Mouse (Mus musculus): ENCODE data around the gene Bdkrb1. TPM values are rescaled to one million over a fixed set of nuclear protein-coding genes. Genes with fewer than 3 reads are reported as not detected.

Bdkrb1 gene
- polyA plus RNA-seq, 1 experiment = 0.20 TPM

DNA sequence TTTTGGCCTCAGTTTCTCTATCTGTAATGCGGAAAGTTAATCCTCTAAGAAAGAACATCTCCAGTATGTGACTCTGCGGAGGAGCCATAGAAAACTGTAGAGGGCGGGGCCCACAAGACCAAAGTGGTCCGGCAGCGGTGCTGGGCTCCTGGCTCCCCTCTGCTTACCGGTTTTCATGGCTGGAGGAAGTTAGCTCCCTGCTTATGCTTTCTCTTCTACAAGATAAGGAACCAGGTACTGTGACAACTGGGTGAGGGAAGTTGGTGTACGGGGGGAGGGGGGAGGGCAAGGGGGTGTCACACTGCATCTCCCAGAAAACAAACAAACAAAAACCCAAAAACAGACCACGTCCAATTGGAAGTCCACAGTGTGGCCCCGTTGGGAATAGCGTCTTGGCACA lies 4.4 kb upstream of the Bdkrb1 start:
- no peak for DNase-seq (ENCODE audit: low read depth)

- DNase-seq (ENCODE audit: low read depth) = no peak
Measured at GRCm38 (mm10) chr12:105599098-105599497, 3.8 kb upstream of the Bdkrb1 start.

GRCm38 (mm10) chr12:105601586-105601985 lies 1.3 kb upstream of the Bdkrb1 start:
- DNase-seq (ENCODE audit: low read depth) = no peak

DNA sequence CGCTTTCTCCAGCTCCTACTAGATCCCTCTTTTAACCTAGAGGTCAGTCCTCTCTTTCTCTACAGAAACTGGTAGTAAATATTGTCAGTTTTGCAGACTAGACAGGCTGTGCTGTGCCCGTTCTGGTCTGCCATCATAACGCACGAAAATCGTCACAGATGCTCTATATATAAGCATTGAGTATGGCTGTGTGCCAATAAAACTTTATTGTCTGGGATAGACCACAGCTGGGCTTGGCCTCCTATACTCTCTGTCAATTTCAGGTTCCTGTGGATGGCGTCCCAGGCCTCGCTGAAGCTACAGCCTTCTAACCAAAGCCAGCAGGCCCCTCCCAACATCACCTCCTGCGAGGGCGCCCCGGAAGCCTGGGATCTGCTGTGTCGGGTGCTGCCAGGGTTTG lies 1.0 kb downstream of the Bdkrb1 start:
- no peak for DNase-seq (ENCODE audit: low read depth)

- DNase-seq (ENCODE audit: low read depth) = no peak
Measured at GRCm38 (mm10) chr12:105605212-105605611, 2.3 kb downstream of the Bdkrb1 start.

- DNase-seq (ENCODE audit: low read depth) = no peak
Measured at GRCm38 (mm10) chr12:105606881-105607280, 4.0 kb downstream of the Bdkrb1 start.

- no peak for DNase-seq (ENCODE audit: low read depth)
Measured at GRCm38 (mm10) chr12:105611045-105611444, 8.2 kb downstream of the Bdkrb1 start.

DNA sequence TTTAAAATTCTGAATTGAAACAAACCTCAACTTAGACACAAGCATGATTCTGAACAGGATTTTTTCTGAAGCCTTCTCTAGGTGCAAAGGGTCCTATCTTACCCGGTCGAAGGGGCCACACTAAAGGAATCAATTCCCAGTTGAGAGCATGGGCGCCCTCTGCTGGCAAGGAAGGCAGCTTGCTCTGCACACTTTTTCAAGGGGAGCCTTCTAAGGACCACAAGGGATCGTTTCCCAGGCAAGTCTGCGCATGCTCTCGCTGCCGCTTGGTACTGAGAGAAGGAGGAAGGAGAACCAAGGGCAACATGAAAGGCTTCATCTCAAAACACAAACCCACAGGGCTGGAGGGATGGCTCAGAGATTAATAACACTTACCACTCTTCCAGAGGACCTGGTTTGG lies 8.9 kb downstream of the Bdkrb1 start:
- DNase-seq (ENCODE audit: low read depth) = no peak

- DNase-seq (ENCODE audit: low read depth) = no peak
Measured at GRCm38 (mm10) chr12:105613559-105613958, 10.7 kb downstream of the Bdkrb1 start.

DNA sequence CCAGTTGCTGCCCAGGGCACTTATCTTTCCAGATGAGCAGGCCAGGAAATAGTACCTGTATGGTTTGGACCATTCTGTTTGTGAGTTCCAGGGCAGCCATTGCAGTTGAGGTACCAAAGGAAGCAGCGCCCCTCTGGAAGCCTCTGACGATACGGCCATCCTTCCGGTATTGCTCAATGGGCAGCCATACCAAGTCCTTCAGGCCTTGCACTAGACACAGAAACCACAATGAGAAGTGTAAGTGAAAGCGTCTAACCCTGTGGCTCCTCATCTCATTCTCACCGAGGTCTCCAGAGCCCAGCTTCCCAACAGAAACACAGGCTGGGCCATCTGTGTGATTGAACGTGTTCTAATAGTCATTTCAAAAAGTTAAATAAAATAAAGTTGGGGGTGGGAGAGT lies 19.2 kb downstream of the Bdkrb1 start:
- no peak for DNase-seq (ENCODE audit: low read depth)

- DNase-seq (ENCODE audit: low read depth) = no peak
Measured at GRCm38 (mm10) chr12:105622981-105623539, 20.2 kb downstream of the Bdkrb1 start.

DNA sequence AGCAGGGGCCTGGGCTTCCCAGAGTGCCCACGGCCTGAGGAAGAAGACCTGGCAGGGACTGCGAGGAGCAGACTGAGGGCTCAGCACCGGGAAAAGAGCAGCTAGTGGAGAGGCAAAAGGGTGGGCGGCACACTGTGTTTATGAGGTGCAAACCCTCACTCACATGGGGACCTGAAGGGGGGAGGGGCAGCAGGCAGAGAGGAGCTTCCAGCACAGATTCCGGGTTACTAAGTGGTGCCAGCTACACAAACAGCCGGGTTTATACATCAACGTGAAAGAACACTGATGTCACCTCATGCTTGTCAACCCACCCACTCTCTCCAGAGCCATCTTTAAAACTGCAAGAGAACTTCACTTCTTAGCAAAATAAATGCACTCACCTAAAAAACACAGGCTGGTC lies 22.9 kb downstream of the Bdkrb1 start:
- DNase-seq (ENCODE audit: low read depth) = no peak

DNA sequence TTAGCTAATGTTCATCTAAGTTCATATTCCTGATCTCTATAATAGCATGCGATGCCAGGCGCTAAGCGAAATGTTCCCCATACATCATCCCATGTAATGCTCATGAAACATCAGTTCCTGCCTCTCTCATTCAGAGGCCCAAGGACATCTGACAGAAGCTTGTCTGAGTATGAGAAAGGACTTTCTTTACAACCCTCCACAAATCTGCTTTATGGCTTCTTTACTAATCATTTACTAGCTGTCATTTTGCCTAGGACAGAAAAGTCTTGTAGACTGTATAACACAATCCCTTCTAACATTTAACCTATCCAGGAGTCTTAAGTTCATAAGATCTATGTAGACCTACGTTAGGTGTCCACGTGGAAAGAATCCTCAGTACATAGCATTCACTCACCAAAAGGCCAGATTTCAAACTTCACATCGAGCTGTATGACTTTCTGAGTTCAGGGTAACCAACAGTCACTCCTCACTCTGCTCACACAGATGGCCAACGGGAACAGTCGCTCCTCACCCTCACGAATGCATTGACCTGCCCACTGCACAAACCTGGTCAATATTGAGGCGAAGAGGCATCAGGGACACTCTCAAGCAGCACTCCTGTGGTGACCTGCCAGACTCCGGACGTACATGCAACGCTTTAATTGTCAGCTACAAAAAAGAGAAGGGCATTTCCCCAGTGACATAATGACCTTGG lies 31.6 kb downstream of the Bdkrb1 start:
- no peak for DNase-seq (ENCODE audit: low read depth)

GRCm38 (mm10) chr12:105636551-105636950 lies 33.7 kb downstream of the Bdkrb1 start:
- DNase-seq (ENCODE audit: low read depth) = no peak

- DNase-seq (ENCODE audit: low read depth) = no peak
Measured at GRCm38 (mm10) chr12:105637554-105637953, 34.7 kb downstream of the Bdkrb1 start.

DNA sequence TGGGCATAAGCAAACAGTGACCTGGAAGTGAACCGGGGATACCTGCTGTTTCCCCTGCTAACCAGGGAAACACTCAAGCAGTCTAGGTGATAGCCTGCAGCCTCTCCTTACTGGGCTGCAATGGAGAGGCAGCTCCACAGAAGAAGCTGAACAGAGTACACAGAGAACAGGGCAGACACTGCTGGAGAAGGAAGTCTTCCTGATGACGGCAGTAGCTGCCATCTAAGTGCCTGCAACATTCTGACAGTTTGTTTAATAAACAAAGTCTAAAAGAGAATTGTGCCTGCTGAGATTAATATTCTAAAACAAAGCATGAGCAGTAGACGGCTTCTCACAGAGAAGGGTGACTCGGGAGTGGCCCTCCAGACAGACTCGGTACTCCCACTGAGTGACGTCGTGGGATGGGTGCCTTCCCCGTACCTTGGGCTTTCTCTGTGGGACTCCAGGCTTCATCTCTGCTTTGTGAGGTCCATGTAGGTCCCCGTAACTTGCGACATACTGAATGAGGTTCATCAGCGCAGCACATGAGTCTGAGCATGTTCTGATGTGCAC lies 40.0 kb downstream of the Bdkrb1 start:
- no peak for DNase-seq (ENCODE audit: low read depth)

Other genes with a start within 250 kb of the Bdkrb1 start
- 8.5 and 12.0 TPM in 2 replicates for gene D430019H16Rik, start 149.2 kb upstream of the Bdkrb1 start, polyA plus RNA-seq (2012; rRNA removed)
- 0.92 and 1.2 TPM in 2 replicates for gene Bdkrb2, start 39.9 kb upstream of the Bdkrb1 start, polyA plus RNA-seq (2012; rRNA removed)
- gene Gskip, start 81.7 kb downstream of the Bdkrb1 start, polyA plus RNA-seq (2012; rRNA removed) = 13.2 and 15.2 TPM in 2 replicates
- gene Atg2b, start 82.1 kb downstream of the Bdkrb1 start, polyA plus RNA-seq (2012; rRNA removed) = 19.2 and 20.1 TPM in 2 replicates
- 0.80 and 1.7 TPM in 2 replicates for gene Ak7, start 102.9 kb downstream of the Bdkrb1 start, polyA plus RNA-seq (2012; rRNA removed)
- 46.4 and 53.4 TPM in 2 replicates for gene Papola, start 181.6 kb downstream of the Bdkrb1 start, polyA plus RNA-seq (2012; rRNA removed)

All from gonadal fat pad, adult 2 months (tissue).